Mouse (Mus musculus) ES-Bruce4 (cell line): ENCODE measurements at regions not wholly inside any gene's neighbourhood (a gene's known extent, or its start where the extent isn't known, plus 50 kb on each side); places are given as distances from the start of the nearest gene placed in this dataset.

Experiments used
- CTCF ChIP-seq: IDR thresholded peaks from one replicate; pipeline ENCODE4 v1.8.1; 2011; ENCODE audit warnings: low read depth, low read length
- EP300 ChIP-seq: IDR thresholded peaks from 2 replicates; pipeline ENCODE4 v1.6.1; 2011; ENCODE audit warnings: low read depth, low read length; ENCODE audit not compliant: insufficient read depth

- TF ChIP-seq CTCF (no peak), EP300 (no peak)
Measured at GRCm38 (mm10) chr11:71435745-71436144, 205.2 kb upstream of the Nlrp1b start.
